Mouse (Mus musculus): Measurements from ENCODE around the gene Misp.

Gene Misp

DNA sequence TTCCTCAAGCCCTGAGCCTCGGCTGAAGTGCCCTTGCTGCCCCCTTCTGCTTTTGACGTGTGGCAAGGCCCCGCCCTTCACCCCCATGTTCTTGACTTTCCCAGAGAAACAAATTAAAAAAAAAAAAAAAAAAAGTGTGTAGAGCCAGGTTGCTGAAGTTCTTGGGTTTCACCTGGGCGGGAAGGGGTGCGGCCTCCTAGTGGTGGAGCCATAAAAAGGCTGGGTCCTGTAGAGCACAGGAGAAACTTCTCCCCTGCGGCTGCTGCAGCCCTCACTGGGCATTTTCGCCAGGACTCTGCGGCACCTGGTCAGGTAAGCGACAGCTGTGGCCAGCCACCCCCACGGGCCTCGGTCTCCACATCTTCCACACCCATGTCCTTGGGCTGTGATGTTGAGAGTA, at the start of gene Misp:
TSS of gene Misp (plus strand) at position 208 of the 400 bp plus-strand sequence.
- DNase-seq (ENCODE audit: low spot score): no peak

DNA sequence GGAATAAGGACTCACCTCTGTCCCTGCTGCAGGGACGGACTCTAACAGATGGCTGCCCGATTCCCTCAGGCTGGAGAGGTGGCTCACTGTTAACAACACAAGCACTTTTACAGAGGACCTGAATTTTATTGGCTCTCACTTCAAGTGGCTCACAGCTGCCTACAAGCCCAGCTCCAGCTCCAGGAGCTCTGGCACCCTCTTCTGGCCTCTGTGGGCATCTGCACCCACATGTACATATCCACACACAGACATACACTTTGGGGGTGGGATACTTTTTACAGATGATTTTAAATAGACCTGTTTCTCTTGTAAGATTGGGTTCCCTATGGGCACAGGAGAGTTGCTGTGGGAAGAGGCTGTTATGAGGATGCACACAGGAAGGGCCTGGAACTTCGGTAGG, 48.5 kb upstream of the Misp start:
- DNase-seq (ENCODE audit: low spot score): no peak

DNA sequence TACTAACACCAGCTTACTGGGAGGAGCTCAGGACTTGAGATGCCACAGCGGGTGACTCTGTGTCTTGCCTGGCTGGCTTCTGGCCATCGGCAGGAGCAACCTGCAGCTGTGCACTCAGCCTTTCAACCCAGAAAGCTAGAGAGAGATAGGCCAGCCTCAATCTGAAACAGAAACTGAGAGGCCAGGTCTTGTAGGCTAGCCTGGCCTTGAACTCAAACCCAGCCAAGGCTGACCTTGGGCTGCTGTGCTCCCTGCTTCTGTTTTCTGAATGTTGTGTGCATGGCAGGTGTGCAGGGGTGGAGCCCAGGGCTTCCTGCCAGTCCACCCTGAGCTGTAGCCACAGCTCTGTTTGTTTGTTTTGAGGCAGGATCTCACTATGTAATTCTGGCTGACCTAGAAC, 47.6 kb upstream of the Misp start:
- DNase-seq (ENCODE audit: low spot score): no peak

DNA sequence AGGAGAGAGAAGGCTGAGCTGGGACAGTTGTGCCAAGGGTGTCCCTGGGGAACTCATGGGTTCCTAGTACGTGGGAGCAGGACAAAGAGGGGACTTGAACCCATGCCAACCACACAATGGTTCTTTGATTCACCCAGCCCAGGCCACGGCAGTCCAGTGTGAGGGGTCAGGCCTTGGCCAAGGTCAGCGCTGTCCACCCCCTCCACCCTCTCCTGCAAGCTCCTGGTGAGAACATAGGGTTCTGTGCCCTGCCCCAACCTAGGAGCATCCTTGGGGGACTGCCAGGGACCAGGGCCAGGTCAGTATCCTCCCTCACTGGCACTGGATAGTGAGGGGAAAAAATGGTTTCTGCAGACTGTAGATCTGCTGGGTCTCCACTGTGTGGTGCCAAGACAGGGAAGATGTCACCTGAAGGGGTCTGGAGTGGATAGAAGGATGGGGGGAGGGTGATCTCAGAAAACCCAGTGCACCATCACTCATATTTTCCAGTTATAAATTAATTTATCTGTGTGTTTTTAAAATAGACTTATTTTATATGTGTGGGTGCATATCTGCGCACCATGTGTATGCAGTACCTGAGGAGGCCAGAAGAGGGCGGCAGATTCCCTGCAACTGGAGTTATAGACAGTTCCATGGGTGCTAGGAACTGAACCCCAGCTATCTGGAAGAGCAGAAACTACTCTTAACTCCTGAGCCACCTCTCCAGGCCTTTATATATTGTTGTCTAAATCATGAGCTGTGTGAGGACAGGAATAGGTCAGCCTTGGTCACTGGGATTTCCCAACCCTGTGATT, 46.1 kb upstream of the Misp start:
- DNase-seq (ENCODE audit: low spot score): no peak

DNA sequence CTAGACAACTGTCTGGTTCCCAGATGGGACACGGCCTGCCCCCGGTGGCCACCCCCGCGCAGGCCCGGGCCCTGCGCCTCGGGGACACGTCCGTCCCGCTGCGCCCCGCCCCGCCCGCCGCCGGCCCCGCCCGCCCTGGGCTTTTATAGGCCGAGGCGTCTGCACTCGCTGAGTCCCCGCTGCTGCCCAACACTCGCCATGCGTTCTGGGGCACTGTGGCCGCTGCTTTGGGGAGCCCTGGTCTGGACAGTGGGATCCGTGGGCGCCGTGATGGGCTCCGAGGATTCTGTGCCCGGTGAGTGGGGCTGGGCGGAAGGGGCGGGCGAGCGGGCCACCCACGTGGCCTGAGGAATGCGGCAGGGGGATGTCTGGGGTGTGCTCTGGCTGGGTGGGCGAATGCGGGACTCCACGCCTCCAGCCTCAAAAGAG, 43.7 kb upstream of the Misp start, which contains the start of gene Fstl3:
TSS of gene Fstl3 (plus strand) at position 170 of the 429 bp plus-strand sequence.
- DNase-seq (ENCODE audit: low spot score): peak; percentile 24

DNA sequence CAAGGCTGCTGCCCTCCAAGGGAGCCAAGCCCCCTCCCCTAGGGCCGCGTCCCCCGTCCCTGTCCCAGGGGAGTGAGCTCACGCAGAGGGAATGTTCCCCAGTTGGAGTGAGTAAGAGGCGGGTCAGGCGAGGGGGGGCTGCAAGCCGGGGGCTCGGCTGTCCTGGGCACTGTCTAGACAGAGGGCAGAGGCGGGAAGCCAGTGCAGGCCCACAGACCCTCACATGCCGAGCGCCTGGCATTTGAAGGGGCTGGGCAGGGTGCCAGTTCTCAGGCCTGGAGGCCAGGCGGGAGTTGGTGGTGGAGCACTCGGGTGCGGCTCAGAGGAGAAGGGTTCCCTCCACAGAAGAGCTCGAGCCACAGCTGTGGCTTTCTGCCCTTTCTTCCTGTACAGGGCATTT, 42.8 kb upstream of the Misp start:
- DNase-seq (ENCODE audit: low spot score): peak; percentile 32

DNA sequence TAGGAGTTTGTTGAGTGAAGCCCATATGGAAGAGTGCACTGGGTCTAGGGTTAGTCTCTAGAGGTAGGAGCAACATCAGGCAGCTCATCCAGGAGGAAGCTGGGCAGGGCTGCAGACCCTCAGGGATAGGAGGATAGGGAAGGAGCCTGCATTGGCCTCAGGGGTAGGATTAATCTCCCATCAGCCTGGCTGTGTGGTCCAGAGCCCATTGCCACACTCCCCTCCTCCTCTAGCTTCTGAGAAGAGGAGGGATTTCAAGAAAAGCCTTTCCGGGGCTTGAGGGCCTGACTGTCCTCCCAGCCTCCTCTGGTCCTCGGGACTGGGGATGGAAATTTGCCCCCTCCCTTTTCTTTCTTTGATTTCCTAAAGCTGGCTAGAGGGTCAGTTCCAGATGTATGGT, 41.6 kb upstream of the Misp start:
- DNase-seq (ENCODE audit: low spot score): no peak

DNA sequence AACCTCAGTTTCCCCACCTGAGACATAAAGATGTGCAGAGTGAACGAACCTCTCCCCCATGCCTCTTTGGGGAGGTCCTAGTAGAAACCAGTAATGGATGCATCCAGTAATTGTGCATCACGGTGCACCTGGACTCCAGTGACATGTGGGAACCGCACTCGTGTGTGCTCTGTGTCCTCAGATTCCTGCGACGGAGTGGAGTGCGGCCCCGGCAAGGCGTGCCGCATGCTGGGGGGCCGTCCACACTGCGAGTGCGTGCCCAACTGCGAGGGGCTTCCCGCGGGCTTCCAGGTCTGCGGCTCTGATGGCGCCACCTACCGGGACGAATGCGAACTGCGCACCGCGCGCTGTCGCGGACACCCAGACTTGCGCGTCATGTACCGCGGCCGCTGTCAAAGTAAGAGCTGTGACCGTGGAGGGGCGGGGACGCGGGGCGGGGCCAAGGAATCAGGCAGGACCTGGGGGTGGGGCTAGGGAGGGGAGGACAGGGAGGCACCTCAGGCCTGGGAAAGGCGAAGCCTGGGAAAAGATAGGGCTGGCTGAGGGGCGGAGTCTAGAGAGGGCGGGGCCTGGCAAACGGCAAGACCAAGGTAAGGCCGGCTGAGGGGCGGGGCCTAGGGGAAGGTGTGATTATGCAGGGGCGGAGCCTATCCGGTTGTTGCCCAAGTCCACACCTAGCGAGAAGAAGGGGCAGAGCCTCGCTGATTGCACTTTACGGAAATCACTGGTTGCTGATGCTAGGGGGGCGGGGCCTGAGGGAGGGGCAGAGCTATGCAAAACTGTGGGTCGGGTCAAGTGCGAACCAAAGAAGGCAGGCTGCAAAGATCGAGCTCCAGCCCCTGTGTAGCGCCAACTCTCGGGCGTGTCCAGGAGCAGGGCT, 40.8 kb upstream of the Misp start:
- DNase-seq (ENCODE audit: low spot score): peak; percentile 95

DNA sequence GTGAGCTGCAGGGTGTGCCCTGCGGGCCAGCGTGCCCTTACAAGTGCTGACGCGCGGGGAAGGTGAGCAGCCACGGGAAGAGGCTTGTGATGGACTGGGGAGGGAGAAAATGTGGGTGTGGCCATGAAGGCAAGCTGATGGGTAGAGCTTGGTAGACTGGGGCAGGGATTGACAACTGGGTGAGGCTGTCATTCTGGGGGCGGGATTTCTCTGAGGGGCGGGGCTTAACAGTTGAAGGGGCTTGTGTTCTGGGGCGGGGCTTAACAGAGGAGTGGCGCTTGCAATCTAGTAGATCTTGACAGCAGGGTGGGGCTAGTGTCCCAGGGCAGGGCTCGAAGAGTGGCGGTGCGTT, 40.1 kb upstream of the Misp start:
- no peak for DNase-seq (ENCODE audit: low spot score)

DNA sequence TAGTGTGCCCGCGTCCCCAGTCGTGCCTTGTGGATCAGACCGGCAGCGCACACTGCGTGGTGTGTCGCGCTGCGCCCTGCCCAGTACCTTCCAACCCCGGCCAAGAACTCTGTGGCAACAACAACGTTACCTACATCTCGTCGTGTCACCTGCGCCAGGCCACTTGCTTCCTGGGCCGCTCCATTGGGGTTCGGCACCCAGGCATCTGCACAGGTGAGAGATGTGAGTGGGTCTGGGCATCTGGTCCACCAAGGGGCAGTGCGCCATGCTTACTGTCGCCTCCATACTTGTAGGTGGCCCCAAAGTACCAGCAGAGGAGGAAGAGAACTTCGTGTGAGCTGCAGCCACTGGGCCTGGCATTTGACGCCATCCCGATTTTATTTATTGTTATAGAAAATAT, 39.6 kb upstream of the Misp start:
- no peak for DNase-seq (ENCODE audit: low spot score)

DNA sequence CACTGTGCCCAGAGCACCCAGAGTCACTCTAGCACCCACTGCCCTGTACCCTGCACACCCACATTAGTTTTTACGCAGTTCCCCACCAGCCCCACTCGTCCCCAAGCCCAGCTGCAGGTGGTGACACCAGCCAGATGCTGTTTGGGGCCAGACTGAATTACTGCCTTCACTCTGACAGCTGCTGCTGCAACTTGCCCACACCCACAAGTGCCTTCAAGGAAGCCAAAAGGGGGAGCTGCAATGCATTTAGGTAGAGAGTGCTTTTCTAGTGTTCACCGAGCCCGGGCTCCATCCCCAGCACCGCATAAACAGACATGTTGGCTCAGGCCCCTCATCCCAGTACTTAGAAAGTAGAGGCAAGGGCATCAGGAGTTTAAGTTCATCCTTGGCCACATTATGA, 38.8 kb upstream of the Misp start:
- no peak for DNase-seq (ENCODE audit: low spot score)

DNA sequence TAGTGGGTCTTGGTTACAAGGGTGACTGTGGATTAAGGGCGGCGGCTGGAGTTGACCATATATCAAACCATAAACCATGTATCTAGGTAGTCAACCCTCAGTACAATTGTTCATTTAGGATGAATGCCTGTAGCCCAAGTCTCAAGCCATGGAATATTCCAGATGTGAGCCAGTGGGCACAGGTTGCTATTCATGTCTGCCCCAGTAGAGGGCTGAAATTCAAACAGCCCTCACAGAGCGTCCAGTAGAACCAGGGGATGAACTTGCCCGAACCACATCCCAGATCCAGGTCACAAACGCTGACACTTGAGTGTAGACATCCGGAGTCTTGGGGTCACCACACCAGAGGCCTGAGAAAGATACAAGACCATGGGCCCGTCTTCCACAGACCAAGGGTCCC, 37.7 kb upstream of the Misp start:
- no peak for DNase-seq (ENCODE audit: low spot score)

DNA sequence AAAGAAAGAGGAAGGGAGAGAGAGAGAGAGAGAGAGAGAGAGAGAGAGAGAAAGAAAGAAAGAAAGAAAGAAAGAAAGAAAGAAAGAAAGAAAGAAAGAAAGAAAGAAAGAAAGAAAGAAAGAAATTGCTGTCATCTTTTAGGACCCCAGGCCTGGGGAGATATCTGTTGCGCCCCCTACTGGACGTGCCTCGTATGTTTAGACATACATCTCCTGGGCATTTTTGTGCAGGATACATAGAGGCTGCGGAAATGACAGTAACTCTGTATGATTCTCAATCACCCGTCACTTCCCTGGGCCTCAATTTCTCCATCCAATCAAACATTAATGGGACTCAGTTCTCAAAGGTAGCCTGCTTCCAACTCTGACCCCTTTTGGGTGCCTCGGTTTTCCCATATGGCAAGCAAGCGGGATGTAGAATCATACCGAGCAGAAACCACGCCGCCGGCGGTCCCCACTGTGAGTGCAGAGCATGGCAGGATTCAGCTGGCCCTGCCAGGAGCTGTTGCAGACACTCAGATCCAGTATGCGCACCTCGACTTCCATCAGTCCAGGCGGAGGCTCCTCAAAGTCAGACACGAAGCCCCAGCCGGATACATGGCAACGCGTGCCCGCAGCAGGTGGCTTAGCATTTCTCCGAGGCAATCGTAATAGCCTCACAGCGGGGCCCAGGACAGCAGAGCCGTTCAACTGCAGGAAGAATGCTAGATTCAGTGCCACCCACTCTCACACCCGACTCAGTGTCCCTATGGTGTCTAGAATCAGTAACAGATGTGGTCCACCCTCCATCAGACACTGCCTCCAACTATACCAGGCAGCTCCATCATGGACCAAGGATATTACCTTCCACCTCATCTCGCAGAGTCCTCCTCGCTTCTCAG, 36.6 kb upstream of the Misp start:
- peak; percentile 80 for DNase-seq (ENCODE audit: low spot score)

DNA sequence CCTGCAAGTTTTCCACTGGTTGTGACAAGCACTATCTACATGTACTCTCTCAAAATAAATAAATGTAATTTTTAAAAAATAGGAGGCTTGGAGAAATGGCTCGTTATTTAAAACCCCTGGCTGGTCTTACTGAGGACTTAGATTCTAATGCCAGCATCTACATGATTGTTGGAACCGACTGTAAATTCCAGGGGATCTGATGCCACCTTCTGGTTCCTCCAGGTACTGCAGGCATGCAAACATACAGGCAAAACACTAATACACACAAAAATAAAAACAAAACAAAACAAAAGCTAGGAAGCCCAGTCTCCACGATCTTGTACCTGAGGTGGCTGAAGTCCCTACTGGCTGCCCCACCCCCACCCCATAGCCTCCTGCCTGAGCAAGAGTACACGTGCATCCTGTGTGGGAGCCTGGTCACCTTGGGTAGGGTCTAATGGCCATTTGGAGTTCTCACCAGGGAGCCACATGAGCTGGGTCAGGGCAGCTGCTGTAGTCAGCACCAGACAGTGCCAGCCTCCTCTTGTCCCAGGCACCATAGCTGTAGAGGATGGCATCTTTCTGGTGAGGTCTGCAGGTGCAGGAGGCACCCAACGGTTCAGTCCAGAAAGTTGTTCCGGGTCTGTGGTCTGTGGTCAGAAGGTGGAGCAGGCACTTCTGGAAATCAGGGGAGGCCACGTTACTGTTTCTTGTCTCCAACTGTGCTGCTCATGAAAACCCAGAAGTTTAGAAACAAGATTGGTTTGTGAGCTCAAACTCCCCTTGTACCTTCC, 32.2 kb upstream of the Misp start:
- peak; percentile 75 for DNase-seq (ENCODE audit: low spot score)

DNA sequence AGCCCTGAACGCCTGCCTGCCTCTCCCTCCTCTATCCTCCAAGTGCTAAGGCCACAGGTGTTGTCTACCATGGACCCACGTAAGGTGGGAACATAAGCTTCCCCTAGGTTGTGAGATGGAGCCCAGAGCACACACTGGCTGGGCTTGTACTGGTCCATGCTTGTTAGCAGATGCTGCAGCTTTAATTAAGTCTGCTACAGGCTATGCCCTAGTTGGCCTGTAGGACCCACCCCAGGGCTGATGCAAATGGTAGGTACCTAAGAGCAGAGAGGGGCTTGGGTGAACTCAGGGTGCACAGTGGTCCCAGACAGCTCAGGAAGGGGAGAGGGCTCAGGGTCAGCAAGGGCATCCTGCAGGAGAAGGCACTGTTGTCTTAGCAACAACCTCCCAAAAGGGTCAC, 31.2 kb upstream of the Misp start:
- no peak for DNase-seq (ENCODE audit: low spot score)

DNA sequence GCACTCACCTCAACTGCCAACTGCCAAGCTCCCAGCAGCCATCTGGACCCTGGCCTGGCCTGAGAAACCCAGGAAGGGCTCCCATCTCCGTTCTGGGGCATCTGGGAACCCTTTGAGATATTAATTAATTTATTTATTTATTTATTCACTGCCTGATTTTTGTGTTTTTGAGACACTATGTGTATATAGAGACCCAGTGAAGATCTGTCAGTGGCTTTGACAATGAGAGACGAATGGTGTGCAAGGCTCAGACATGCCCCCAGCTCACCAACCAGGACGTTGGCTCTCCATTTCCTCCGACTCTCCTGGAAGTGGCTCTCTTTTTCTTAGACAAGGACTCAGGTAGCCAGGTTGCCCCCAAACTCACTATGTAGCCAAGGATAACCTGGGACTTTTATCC, 29.9 kb upstream of the Misp start, which contains the start of gene Prss57:
TSS of gene Prss57 (minus strand) at position 101 of the 400 bp plus-strand sequence.
- DNase-seq (ENCODE audit: low spot score): no peak

DNA sequence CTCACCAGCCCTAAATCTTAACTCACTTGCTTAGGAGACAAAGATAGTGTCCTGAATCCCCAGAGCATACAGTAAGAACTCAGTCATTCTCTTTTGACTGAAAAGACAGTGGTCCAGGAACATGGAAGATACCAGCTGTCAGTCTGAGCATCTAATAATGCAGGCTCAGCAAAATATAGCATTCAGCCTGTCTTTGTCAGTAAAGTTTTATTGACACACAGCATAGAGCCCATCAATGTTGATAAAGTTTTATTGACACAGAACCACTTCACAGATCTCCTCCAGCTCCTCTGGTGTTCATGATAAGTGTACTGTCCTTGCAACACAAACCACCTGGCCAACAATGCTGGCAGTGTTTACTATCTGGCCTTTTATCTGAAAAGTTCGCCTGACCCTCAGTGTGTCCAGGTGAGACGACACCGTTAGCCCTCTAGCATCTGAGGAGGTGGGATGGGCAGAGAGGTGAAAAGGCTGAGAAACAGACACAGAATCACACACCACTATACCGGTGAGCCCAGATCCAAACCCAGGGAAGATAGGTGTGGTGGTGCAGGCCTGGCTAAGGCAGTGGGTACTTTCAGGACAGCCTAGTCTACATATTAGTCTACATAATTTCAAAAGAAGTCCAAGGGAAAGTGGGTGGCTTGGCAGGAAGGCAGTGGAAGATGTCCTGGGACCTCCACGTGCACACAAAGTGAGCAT, 28.3 kb upstream of the Misp start:
- DNase-seq (ENCODE audit: low spot score): no peak

DNA sequence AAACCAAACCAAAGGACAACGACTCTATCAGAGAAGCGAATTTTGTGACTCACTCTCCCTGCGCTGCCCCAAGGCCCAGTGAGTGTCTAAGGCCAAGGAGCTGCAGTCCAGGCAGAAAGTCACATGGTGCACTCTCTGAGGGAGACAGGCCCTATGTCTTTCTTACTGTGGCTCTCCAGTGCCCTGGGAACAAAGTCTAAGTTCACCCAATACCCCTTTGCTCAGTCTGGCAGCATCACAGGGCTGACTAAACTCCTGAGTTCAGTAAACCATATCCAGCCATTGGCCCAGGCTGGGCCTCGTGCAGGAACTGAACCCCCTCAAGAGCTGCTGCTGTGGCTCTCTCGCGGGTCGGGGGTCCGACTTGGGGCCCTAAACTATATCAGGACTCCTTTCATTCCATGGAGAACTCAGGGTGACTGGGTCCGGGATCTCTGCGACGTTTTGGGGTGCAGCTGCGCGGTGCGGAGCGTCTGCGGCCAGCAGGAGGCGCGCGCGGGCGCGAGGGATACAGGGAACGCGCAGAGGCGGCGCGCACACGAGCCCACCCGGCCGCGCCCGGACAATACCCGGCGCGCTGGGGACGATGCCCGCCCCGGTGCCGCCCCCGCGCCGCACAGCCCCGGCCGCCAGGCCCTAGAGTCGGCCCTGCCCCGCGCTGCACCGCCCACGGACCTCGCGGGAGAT, 27.6 kb upstream of the Misp start, which contains the start of gene Palm:
TSS of gene Palm (plus strand) at position 522 of the 687 bp plus-strand sequence.
- DNase-seq (ENCODE audit: low spot score): peak; percentile 88

DNA sequence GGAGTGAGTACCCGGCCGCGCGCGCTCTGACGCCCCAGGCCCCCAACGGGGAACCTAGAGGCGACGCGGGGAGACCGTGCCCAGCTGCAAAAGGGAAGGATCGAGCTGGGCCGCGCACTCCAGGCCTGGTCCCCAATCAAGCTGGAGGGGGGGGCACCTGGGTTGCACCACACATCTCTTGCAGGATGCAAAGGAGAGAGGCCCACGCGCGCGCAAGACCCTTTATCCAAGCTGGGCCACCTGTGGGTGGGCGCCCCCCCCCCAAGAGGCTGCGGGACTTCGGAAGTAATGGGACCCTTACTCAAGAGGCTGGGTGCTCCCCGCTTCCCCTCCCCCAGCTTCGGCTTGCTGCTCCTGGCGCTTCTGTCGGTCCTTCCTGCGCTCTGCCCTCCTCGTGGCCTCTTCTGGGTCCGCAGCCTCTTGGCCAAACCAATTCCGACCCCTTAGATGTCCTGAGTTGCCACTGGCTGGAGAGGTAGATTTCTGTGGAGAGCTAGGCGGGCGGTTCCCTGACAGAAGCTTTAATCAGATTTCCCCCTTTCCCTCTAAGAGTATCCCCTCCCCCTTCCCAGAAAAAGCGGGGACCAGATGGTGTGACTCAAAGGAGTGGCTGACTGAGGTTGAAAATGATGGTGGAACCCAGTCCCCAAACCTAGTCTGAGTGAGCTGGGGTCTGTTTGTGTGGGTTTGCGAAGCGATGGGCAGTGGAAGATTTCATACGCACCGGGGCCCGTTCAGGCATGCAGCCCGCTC, 26.9 kb upstream of the Misp start:
- peak; percentile 60 for DNase-seq (ENCODE audit: low spot score)
